Mouse (Mus musculus) hindbrain, embryonic 10.5 days (tissue): ENCODE measurements around the gene Rbfox2. TPM values are rescaled to one million over a fixed set of nuclear protein-coding genes. Genes with fewer than 3 reads are reported as not detected.

Source experiments
- DNase-seq: peaks from one replicate; pipeline ENCODE4 v3.0.0-alpha.2; 2017; ENCODE audit warnings: low spot score
- H3K27ac ChIP-seq: fragments of 300-500 bp; sonication (generic); 2 replicates; pipeline ENCODE4 v1.5.1; 2016; ENCODE audit warnings: mild to moderate bottlenecking, moderate library complexity
- H3K27me3 ChIP-seq: fragments of 300-500 bp; sonication (generic); 2 replicates; pipeline ENCODE4 v1.6.1; 2016; ENCODE audit warnings: mild to moderate bottlenecking; ENCODE audit not compliant: poor library complexity, insufficient read depth, severe bottlenecking
- H3K36me3 ChIP-seq: fragments of 300-500 bp; sonication (generic); 2 replicates; pipeline ENCODE4 v1.6.1; 2016; ENCODE audit warnings: mild to moderate bottlenecking, moderate library complexity
- H3K4me1 ChIP-seq: fragments of 300-500 bp; sonication (generic); replicated peaks from 2 replicates; pipeline ENCODE4 v1.6.1; 2016; ENCODE audit warnings: mild to moderate bottlenecking
- H3K4me3 ChIP-seq: fragments of 300-500 bp; sonication (generic); 2 replicates; pipeline ENCODE4 v1.5.1; 2016; ENCODE audit warnings: mild to moderate bottlenecking, moderate library complexity
- H3K9me3 ChIP-seq: fragments of 300-500 bp; sonication (generic); 2 replicates; pipeline ENCODE4 v1.6.1; 2016; ENCODE audit warnings: mild to moderate bottlenecking, moderate library complexity
- WGBS: fragments of 180-500 bp; shearing (Covaris S2); methylation state at CpG from one replicate; pipeline ENCODE4 v1.1.7; 2016; 5-methylcytosine and 5-hydroxymethylcytosine counted together
- polyA plus RNA-seq: library from polyadenylated mRNA; unstranded; fragments of >200 nt; fragmentation: Nextera tagmentation; extraction: Ambion mirVana; gene quantifications from 2 replicates; pipeline ENCODE4 v1.2.1, GENCODE M21; 2016

Rbfox2 gene
- polyA plus RNA-seq, 1 experiment from 2014 or later, result 77.8 TPM

GRCm38 (mm10) chr15:77044597-77045320 is 262.0 kb downstream of the Rbfox2 start, which contains the start of gene Apol6:
Gene Apol6 (plus strand): TSS chr15:77044729.
- Histone ChIP-seq H3K9me3 (no peaks in the 10 kb centered on the region), H3K4me1 (peaks cover 22% of the 10 kb centered on the region), H3K4me3 (no peak within 1 kb of the TSS), H3K36me3 (no peaks in the 10 kb centered on the region), H3K27ac (peak within 1 kb of the TSS; percentile 57; the same call in 1 of the 2 replicates), H3K27me3 (no peaks in the 10 kb centered on the region)
- WGBS, result 88% methylated on average over 12 of the region's 12 CpGs
- no peak for DNase-seq

DNA sequence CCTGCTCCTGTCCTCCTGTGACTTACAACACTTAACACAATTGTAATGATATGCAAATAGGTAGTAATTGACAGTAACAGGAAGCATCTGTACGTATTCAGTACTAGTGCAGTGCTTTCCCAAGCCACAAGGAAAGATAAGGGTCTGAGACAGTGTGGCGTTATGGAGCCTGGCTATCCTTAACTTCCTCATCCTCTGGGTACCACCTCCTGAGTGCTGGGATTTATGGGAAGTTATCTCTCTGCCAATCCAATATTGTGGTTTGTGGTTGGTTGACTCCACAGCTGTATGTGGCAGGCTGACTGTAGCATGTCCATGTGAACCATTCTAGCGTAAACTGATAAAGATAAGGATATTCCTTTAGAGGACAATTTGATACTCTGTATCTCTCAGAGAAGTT is 266.0 kb downstream of the Rbfox2 start:
- Histone ChIP-seq H3K4me1 (peaks cover 46% of the 10 kb centered on the region), H3K9me3 (no peaks in the 10 kb centered on the region), H3K4me3 (no peak overlapping the region), H3K27ac (no peak overlapping the region), H3K27me3 (no peaks in the 10 kb centered on the region), H3K36me3 (no peaks in the 10 kb centered on the region)
- no peak for DNase-seq
- WGBS, result 80% methylated on average over 3 of the region's 3 CpGs

DNA sequence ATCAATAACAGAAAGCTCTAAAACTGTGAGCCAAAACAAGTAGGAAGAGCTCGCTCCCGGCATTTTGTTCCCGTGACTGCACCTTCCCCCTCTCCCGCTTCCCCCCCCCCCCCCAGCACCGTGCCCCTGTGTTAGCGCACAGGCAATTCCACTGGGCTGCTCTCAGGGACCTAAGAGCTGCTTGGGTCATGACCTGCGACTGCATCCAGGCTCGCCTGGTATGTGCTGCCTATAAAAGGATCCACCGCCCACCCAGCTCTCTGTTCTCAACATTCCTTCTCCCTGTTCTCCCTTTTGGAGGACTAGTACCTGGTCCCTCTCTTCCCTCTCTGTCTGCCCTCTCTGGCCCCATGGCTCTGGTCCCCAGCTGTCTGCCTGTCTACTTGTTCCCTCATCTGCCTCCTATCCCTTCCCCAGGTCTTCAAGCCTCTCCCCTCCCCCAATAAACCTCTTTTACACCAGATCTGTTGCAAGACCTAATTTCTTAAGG is 267.5 kb downstream of the Rbfox2 start:
- H3K9me3 ChIP-seq, result no peaks in the 10 kb centered on the region
- no peak for DNase-seq
- H3K27me3 ChIP-seq, result no peaks in the 10 kb centered on the region
- H3K4me3 ChIP-seq, result no peak overlapping the region
- no peaks in the 10 kb centered on the region for H3K36me3 ChIP-seq
- 58% methylated on average over 8 of the region's 9 CpGs for WGBS
- H3K27ac ChIP-seq, result no peak overlapping the region; the same call in 1 of the 2 replicates
- H3K4me1 ChIP-seq, result peaks cover 44% of the 10 kb centered on the region

DNA sequence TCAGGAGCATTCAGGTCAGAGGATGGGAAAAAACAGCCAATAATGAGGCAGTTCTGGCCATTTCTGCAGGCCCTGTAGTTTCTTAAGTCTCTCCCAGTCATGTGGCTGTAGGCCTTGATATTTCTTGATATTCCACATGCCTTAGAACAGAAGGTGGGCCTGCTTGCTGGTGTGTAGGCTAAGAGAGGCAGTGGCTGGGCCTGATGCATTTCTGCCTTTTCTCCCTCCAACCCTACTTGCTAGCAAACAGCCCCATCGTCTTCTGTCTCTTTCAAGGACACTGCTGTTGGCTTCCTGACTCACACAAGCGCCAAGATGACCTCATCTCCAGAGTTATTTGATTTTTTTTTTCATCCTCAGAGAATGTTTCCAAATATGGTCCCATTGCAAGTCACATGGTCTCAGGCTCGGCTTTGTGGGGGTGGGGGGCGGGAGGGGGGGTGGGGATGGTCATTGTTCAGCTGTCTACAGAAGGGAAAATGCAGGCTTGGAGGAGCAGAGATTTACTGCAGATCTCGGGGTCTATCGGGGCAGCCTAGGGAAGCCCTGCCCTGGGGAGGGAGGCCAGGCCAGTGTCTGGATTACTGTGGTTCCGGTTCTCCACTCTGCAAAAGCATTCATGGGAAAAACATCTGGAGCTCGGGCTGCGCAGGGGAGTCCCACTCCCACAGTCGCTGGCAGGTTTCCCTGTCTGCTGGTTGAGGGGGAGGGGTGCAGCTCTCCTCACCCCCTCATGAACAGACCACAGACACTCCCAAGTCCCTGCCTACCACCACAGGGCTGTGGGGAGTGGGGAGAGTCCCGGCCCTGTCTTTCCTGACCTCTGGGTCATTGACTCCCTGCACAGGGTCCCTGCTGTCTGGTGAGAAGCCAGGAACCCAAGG is 269.3 kb downstream of the Rbfox2 start:
- DNase-seq, result peak; percentile 32
- Histone ChIP-seq H3K9me3 (no peaks in the 10 kb centered on the region), H3K4me1 (peaks cover 44% of the 10 kb centered on the region), H3K27me3 (no peaks in the 10 kb centered on the region), H3K4me3 (no peak overlapping the region), H3K36me3 (no peaks in the 10 kb centered on the region), H3K27ac (peak overlapping the region; percentile 70)
- WGBS, result 48% methylated on average over 11 of the region's 11 CpGs

GRCm38 (mm10) chr15:77036989-77037277 is 269.9 kb downstream of the Rbfox2 start:
- H3K4me1 ChIP-seq, result peaks cover 44% of the 10 kb centered on the region
- H3K27ac ChIP-seq, result peak overlapping the region; percentile 70
- H3K9me3 ChIP-seq, result no peaks in the 10 kb centered on the region
- no peak overlapping the region for H3K4me3 ChIP-seq
- H3K27me3 ChIP-seq, result no peaks in the 10 kb centered on the region
- WGBS, result 56% methylated on average over 2 of the region's 2 CpGs
- no peaks in the 10 kb centered on the region for H3K36me3 ChIP-seq
- DNase-seq, result no peak

- Histone ChIP-seq H3K4me1 (peaks cover 44% of the 10 kb centered on the region), H3K4me3 (no peak overlapping the region), H3K9me3 (no peaks in the 10 kb centered on the region), H3K27me3 (no peaks in the 10 kb centered on the region), H3K27ac (peak overlapping the region; percentile 70), H3K36me3 (no peaks in the 10 kb centered on the region)
- DNase-seq, result no peak
- WGBS, result 80% methylated on average over 11 of the region's 11 CpGs
Observed at GRCm38 (mm10) chr15:77036320-77036988, 270.4 kb downstream of the Rbfox2 start.

GRCm38 (mm10) chr15:77035643-77036042 is 271.2 kb downstream of the Rbfox2 start:
- H3K4me3 ChIP-seq, result no peak overlapping the region
- H3K27ac ChIP-seq, result 0 out of 2 replicates have a peak overlapping the region, but pooled peaks have one; percentile 70
- WGBS, result 89% methylated on average over 3 of the region's 3 CpGs
- no peak for DNase-seq
- H3K9me3 ChIP-seq, result no peaks in the 10 kb centered on the region
- no peaks in the 10 kb centered on the region for H3K36me3 ChIP-seq
- no peaks in the 10 kb centered on the region for H3K27me3 ChIP-seq
- peaks cover 41% of the 10 kb centered on the region for H3K4me1 ChIP-seq

GRCm38 (mm10) chr15:77034526-77034925 is 272.3 kb downstream of the Rbfox2 start:
- WGBS, result 72% methylated on average over 6 of the region's 6 CpGs
- Histone ChIP-seq H3K4me1 (peaks cover 31% of the 10 kb centered on the region), H3K4me3 (no peak overlapping the region), H3K36me3 (no peaks in the 10 kb centered on the region), H3K27me3 (no peaks in the 10 kb centered on the region), H3K27ac (no peak overlapping the region), H3K9me3 (no peaks in the 10 kb centered on the region)
- DNase-seq, result no peak

- no peaks in the 10 kb centered on the region for H3K36me3 ChIP-seq
- no peak overlapping the region for H3K4me3 ChIP-seq
- H3K27ac ChIP-seq, result no peak overlapping the region
- no peaks in the 10 kb centered on the region for H3K27me3 ChIP-seq
- H3K4me1 ChIP-seq, result peaks cover 15% of the 10 kb centered on the region
- H3K9me3 ChIP-seq, result no peaks in the 10 kb centered on the region
- no peak for DNase-seq
- whole genome bisulfite sequencing, result 55% methylated on average over 3 of the region's 3 CpGs
Observed at GRCm38 (mm10) chr15:77031271-77031670, 275.5 kb downstream of the Rbfox2 start.

GRCm38 (mm10) chr15:77029331-77029991 is 277.3 kb downstream of the Rbfox2 start:
- H3K27me3 ChIP-seq, result no peaks in the 10 kb centered on the region
- DNase-seq, result peak; percentile 71
- H3K27ac ChIP-seq, result peak overlapping the region; percentile 59; the same call in 1 of the 2 replicates
- no peaks in the 10 kb centered on the region for H3K9me3 ChIP-seq
- no peak overlapping the region for H3K4me3 ChIP-seq
- WGBS, result 30% methylated on average over 7 of the region's 7 CpGs
- peaks cover 19% of the 10 kb centered on the region for H3K4me1 ChIP-seq
- H3K36me3 ChIP-seq, result no peaks in the 10 kb centered on the region
